Comparison of ENCODE assay signal across 20 mouse cellular contexts in genomic region chr16:60257044-60257443, GRCm38 (mm10).
DNase-seq lines count a peak whose midpoint lies in the region; TF ChIP-seq lines count a peak whose summit lies in the region.
"Had no signal": no experiment of that assay in that cellular context is flagged by ENCODE, and none has a peak within 500 bp of the region (broad histone marks: within the 10 kb centered on the region; RNA-seq: fewer than 3 reads in every experiment).

No protein-coding gene starts in this region.

- TF ChIP-seq RAD21 in MEL (IDR thresholded peaks at IDR 0.05; ENCODE audit: low read depth, low read length): no peak

- peaks cover 0 to 7% of the 10 kb centered on the region in 2 experiments; a peak in 1 of 4 replicates for H3K4me1 ChIP-seq in MEL (ENCODE audit: control insufficient read depth in 1 of 2, insufficient read depth in 2 of 2, low read length in 2 of 2)
- H3K4me1 ChIP-seq: embryonic facial prominence, embryonic 10.5 days; embryonic facial prominence, embryonic 12.5 days; forebrain, embryonic 13.5 days; forebrain, embryonic 15.5 days had no signal

- no peak overlapping the region for H3K4me3 ChIP-seq in layer of hippocampus, adult 2 months
- no peak overlapping the region for H3K4me3 ChIP-seq in MEL (ENCODE audit: control insufficient read depth in 1 of 2, insufficient read depth in 1 of 2, low read depth in 2 of 2, low read length in 2 of 2)
- H3K4me3 ChIP-seq: embryonic facial prominence, embryonic 10.5 days; embryonic facial prominence, embryonic 12.5 days; forebrain, embryonic 13.5 days; forebrain, embryonic 15.5 days had no signal

- peaks cover 0 to 10% of the 10 kb centered on the region in 2 experiments; a peak in 2 of 4 replicates for H3K36me3 ChIP-seq in MEL (ENCODE audit: control insufficient read depth in 1 of 2, insufficient read depth in 2 of 2, low read length in 2 of 2)
- H3K36me3 ChIP-seq: embryonic facial prominence, embryonic 10.5 days; embryonic facial prominence, embryonic 12.5 days; forebrain, embryonic 15.5 days had no signal

- no peak overlapping the region for H3K9ac ChIP-seq in MEL (ENCODE audit: control insufficient read depth, low read depth, low read length, poor library complexity, severe bottlenecking)
- H3K9ac ChIP-seq: embryonic facial prominence, embryonic 12.5 days; forebrain, embryonic 13.5 days; forebrain, embryonic 15.5 days; forebrain, postnatal 0 days had no signal

- TF ChIP-seq EP300 in MEL (IDR thresholded peaks at IDR 0.05; ENCODE audit: low read depth in 1 of 2, low read length in 2 of 2): peak; percentile 77 to 82

- no peaks in the 10 kb centered on the region for H3K9me3 ChIP-seq in MEL (replicated peaks; ENCODE audit: insufficient read depth, low read length)
- H3K9me3 ChIP-seq: embryonic facial prominence, embryonic 10.5 days; embryonic facial prominence, embryonic 12.5 days; forebrain, embryonic 13.5 days; forebrain, embryonic 15.5 days had no signal

- H3K27ac ChIP-seq in layer of hippocampus, adult 2 months: peak overlapping the region; percentile 78; the same call in 1 of the 2 replicates
- peak overlapping the region; percentile 34 for H3K27ac ChIP-seq in MEL (ENCODE audit: control insufficient read depth, low read depth, low read length)
- H3K27ac ChIP-seq: embryonic facial prominence, embryonic 10.5 days; embryonic facial prominence, embryonic 12.5 days; forebrain, embryonic 13.5 days; forebrain, embryonic 15.5 days had no signal

- no peak for DNase-seq in layer of hippocampus, adult 2 months (ENCODE audit: low spot score in 2 of 2)
- no peak for DNase-seq in layer of hippocampus, postnatal 25 days (ENCODE audit: extremely low spot score in 1 of 2, low spot score in 1 of 2)
- DNase-seq in 416B (ENCODE audit: low read depth): peak; percentile 1
- peak; percentile 78 for DNase-seq in MEL (ENCODE audit: low read depth, low spot score)
- no peak for DNase-seq in spleen, adult 18-20 months
- DNase-seq in testis, postnatal 10 days (ENCODE audit: low spot score): no peak
- DNase-seq: adrenal gland, adult 8-10 months; adrenal gland, postnatal 14 days; adrenal gland, postnatal 36 days; cerebellum, adult 11-12 months; cerebellum, adult 2 months; cerebellum, adult 9-10 months; cerebellum, postnatal 10 days; cerebellum, postnatal 25 days had no signal

- H3K27me3 ChIP-seq in MEL (ENCODE audit: control insufficient read depth in 1 of 2, insufficient read depth in 2 of 2, low read length in 2 of 2): no peaks in the 10 kb centered on the region
- H3K27me3 ChIP-seq: embryonic facial prominence, embryonic 12.5 days; forebrain, embryonic 13.5 days; forebrain, embryonic 15.5 days; Patski had no signal

- no peaks in the 10 kb centered on the region for H3K79me2 ChIP-seq in MEL (ENCODE audit: control insufficient read depth, insufficient read depth, low read length, poor library complexity)

- no peak for TF ChIP-seq CTCF in layer of hippocampus, adult 2 months (conservative IDR thresholded peaks at IDR 0.05)
- TF ChIP-seq CTCF in MEL (IDR thresholded peaks at IDR 0.05 in 2 of 3, conservative IDR thresholded peaks at IDR 0.05 in 1 of 3; ENCODE audit: control insufficient read depth in 1 of 3, insufficient read depth in 1 of 3, low read depth in 2 of 3, low read length in 3 of 3, poor library complexity in 1 of 3, severe bottlenecking in 1 of 3): no peak

- TF ChIP-seq POLR2A in MEL (IDR thresholded peaks at IDR 0.05; ENCODE audit: control insufficient read depth in 1 of 2, insufficient read depth in 1 of 2, low read depth in 1 of 2, low read length in 2 of 2, poor library complexity in 1 of 2): no peak

TF ChIP-seq in MEL, 35 proteins besides CTCF, POLR2A, EP300 and RAD21:
- TF ChIP-seq GATA1 (IDR thresholded peaks at IDR 0.05; ENCODE audit: low read depth, low read length) (peak; percentile 58), SMC3 (IDR thresholded peaks at IDR 0.05; ENCODE audit: low read depth, low read length) (no peak), NELFE (IDR thresholded peaks at IDR 0.05; ENCODE audit: low read depth, low read length) (no peak), ETS1 (IDR thresholded peaks at IDR 0.05; ENCODE audit: low read depth, low read length) (peak; percentile 51; the same call in 1 of the 2 replicates), TCF12 (IDR thresholded peaks at IDR 0.05; ENCODE audit: low read depth, low read length) (peak; percentile 74), TAL1 (IDR thresholded peaks at IDR 0.05; ENCODE audit: low read length) (peak; percentile 50), MYC (IDR thresholded peaks at IDR 0.05; ENCODE audit: low read depth, low read length) (peak; percentile 78; the same call in 1 of the 2 replicates), ELF1 (IDR thresholded peaks at IDR 0.05; ENCODE audit: low read depth, low read length) (peak; percentile 92), USF1 (IDR thresholded peaks at IDR 0.05; ENCODE audit: low read depth, low read length) (peak; percentile 79), POLR2AphosphoS5 (IDR thresholded peaks at IDR 0.05; ENCODE audit: borderline replicate concordance, low read depth, low read length) (no peak), MAX (IDR thresholded peaks at IDR 0.05; ENCODE audit: low read length) (peak; percentile 91)

Comparison
In these comparisons a context has a peak if more than half of its experiments do, and no peak if none do; other contexts are left out.
1. DNase-seq: peak in 416B (single experiment) and MEL (single experiment); none in layer of hippocampus, adult 2 months (0 of 2), layer of hippocampus, postnatal 25 days (0 of 2), spleen, adult 18-20 months (0 of 2) and testis, postnatal 10 days (single experiment).